Mouse (Mus musculus) MEL (cell line): ENCODE measurements around the gene Gdf11. TPM values are rescaled to one million over a fixed set of nuclear protein-coding genes. Genes with fewer than 3 reads are reported as not detected.

ENCODE experiments used
- DNase-seq: peaks from one replicate; pipeline ENCODE4 v3.0.0; 2011; ENCODE audit warnings: low read depth, low spot score
- H3K27ac ChIP-seq: 2 replicates; pipeline ENCODE4 v1.5.1; 2012; ENCODE audit warnings: low read depth, mild to moderate bottlenecking, control low read depth, low read length, moderate library complexity; ENCODE audit not compliant: control insufficient read depth
- H3K27me3 ChIP-seq, 2 experiments: fragments of 150-350 bp in 1 of 2; sonication (generic) in 1 of 2; 2 replicates each; pipeline ENCODE4 v1.6.1; 2012; ENCODE audit warnings: low read length in 2 of 2, mild to moderate bottlenecking in 2 of 2, improper control_type of control experiment in 1 of 2, moderate library complexity in 1 of 2; ENCODE audit not compliant: insufficient read depth in 2 of 2, control insufficient read depth in 1 of 2
- H3K36me3 ChIP-seq, 2 experiments: 2 replicates each; pipeline ENCODE4 v1.6.1; 2012 to 2014; ENCODE audit warnings: low read length in 2 of 2, improper control_type of control experiment in 1 of 2, inconsistent platforms in 1 of 2, mild to moderate bottlenecking in 1 of 2; ENCODE audit not compliant: insufficient read depth in 2 of 2, control insufficient read depth in 1 of 2
- H3K4me1 ChIP-seq, 2 experiments: fragments of 150-350 bp in 1 of 2; sonication (generic) in 1 of 2; 2 replicates each; pipeline ENCODE4 v1.6.1; 2012; ENCODE audit warnings: low read length in 2 of 2, improper control_type of control experiment in 1 of 2, mild to moderate bottlenecking in 1 of 2; ENCODE audit not compliant: insufficient read depth in 2 of 2, control insufficient read depth in 1 of 2
- H3K4me3 ChIP-seq, 2 experiments: fragments of 150-350 bp in 1 of 2; sonication (generic) in 1 of 2; 2 replicates each; pipeline ENCODE4 v1.5.1; 2012; ENCODE audit warnings: low read depth in 2 of 2, low read length in 2 of 2, mild to moderate bottlenecking in 2 of 2, moderate library complexity in 2 of 2, control low read depth in 1 of 2, improper control_type of control experiment in 1 of 2; ENCODE audit not compliant: control insufficient read depth in 1 of 2, insufficient read depth in 1 of 2
- H3K79me2 ChIP-seq: 2 replicates; pipeline ENCODE4 v1.6.1; 2012; ENCODE audit warnings: mild to moderate bottlenecking, low read length, moderate library complexity; ENCODE audit not compliant: control insufficient read depth, poor library complexity, insufficient read depth
- H3K9ac ChIP-seq: 2 replicates; pipeline ENCODE4 v1.6.1; 2012; ENCODE audit warnings: low read depth, mild to moderate bottlenecking, control low read depth, low read length, moderate library complexity; ENCODE audit not compliant: control insufficient read depth, poor library complexity, severe bottlenecking
- H3K9me3 ChIP-seq: fragments of 150-350 bp; sonication (generic); replicated peaks from 2 replicates; pipeline ENCODE4 v1.6.1; 2012; ENCODE audit warnings: mild to moderate bottlenecking, low read length, improper control_type of control experiment, moderate library complexity; ENCODE audit not compliant: insufficient read depth
- BHLHE40 ChIP-seq: IDR thresholded peaks from 2 replicates; pipeline ENCODE4 v1.6.1; 2012; ENCODE audit warnings: low read depth, mild to moderate bottlenecking, inconsistent platforms, low read length, improper control_type of control experiment, borderline replicate concordance
- CHD2 ChIP-seq: IDR thresholded peaks from 2 replicates; pipeline ENCODE4 v1.6.1; 2011; ENCODE audit warnings: low read length, improper control_type of control experiment
- CTCF ChIP-seq, 3 experiments: IDR thresholded peaks in 2 of 3; conservative IDR thresholded peaks in 1 of 3; 2 replicates each; pipeline ENCODE4 v1.5.1; 2011 to 2012; ENCODE audit warnings: low read length in 3 of 3, low read depth in 2 of 3, mild to moderate bottlenecking in 2 of 3, improper control_type of control experiment in 1 of 3, inconsistent platforms in 1 of 3, mixed read lengths in 1 of 3, moderate library complexity in 1 of 3; ENCODE audit not compliant: control insufficient read depth in 1 of 3, insufficient read depth in 1 of 3, poor library complexity in 1 of 3, severe bottlenecking in 1 of 3
- ELF1 ChIP-seq: IDR thresholded peaks from 2 replicates; pipeline ENCODE4 v1.6.1; 2014; ENCODE audit warnings: low read depth, mild to moderate bottlenecking, inconsistent platforms, low read length, improper control_type of control experiment, moderate library complexity
- EP300 ChIP-seq, 2 experiments: IDR thresholded peaks; 2 replicates each; pipeline ENCODE4 v1.6.1; 2011; ENCODE audit warnings: improper control_type of control experiment in 2 of 2, low read length in 2 of 2, low read depth in 1 of 2, mild to moderate bottlenecking in 1 of 2
- ETS1 ChIP-seq: IDR thresholded peaks from 2 replicates; pipeline ENCODE4 v1.6.1; 2012; ENCODE audit warnings: low read depth, mild to moderate bottlenecking, inconsistent platforms, low read length, improper control_type of control experiment, moderate library complexity
- GATA1 ChIP-seq: IDR thresholded peaks from 2 replicates; pipeline ENCODE4 v1.6.1; 2011; ENCODE audit warnings: low read depth, low read length, improper control_type of control experiment
- JUND ChIP-seq: IDR thresholded peaks from 2 replicates; pipeline ENCODE4 v1.6.1; 2011; ENCODE audit warnings: low read depth, mild to moderate bottlenecking, improper control_type of control experiment, low read length
- KAT2A ChIP-seq: conservative IDR thresholded peaks from 2 replicates; pipeline ENCODE4 v1.6.1; 2012; ENCODE audit warnings: low read depth, low read length, improper control_type of control experiment, inconsistent platforms
- MAX ChIP-seq: IDR thresholded peaks from 2 replicates; pipeline ENCODE4 v1.6.1; 2011; ENCODE audit warnings: low read length, improper control_type of control experiment
- MAZ ChIP-seq: IDR thresholded peaks from 2 replicates; pipeline ENCODE4 v1.6.1; 2012; ENCODE audit warnings: low read depth, mild to moderate bottlenecking, inconsistent platforms, low read length, improper control_type of control experiment
- MXI1 ChIP-seq: IDR thresholded peaks from 2 replicates; pipeline ENCODE4 v1.6.1; 2011; ENCODE audit warnings: mild to moderate bottlenecking, low read depth, low read length, improper control_type of control experiment
- MYB ChIP-seq: IDR thresholded peaks from 2 replicates; pipeline ENCODE4 v1.6.1; 2011; ENCODE audit warnings: mild to moderate bottlenecking, low read depth, low read length, improper control_type of control experiment
- NELFE ChIP-seq: IDR thresholded peaks from 2 replicates; pipeline ENCODE4 v1.6.1; 2011; ENCODE audit warnings: low read depth, low read length, improper control_type of control experiment
- POLR2AphosphoS5 ChIP-seq: IDR thresholded peaks from 2 replicates; pipeline ENCODE4 v1.6.1; 2012; ENCODE audit warnings: low read depth, borderline replicate concordance, mild to moderate bottlenecking, inconsistent platforms, low read length, moderate library complexity, mixed read lengths
- RCOR1 ChIP-seq: IDR thresholded peaks from 2 replicates; pipeline ENCODE4 v1.6.1; 2012; ENCODE audit warnings: low read depth, mild to moderate bottlenecking, inconsistent platforms, low read length, improper control_type of control experiment
- SIN3A ChIP-seq: IDR thresholded peaks from 2 replicates; pipeline ENCODE4 v1.6.1; 2012; ENCODE audit warnings: low read length, improper control_type of control experiment, inconsistent platforms
- SMC3 ChIP-seq: IDR thresholded peaks from 2 replicates; pipeline ENCODE4 v1.6.1; 2011; ENCODE audit warnings: low read depth, low read length, improper control_type of control experiment
- TAL1 ChIP-seq: IDR thresholded peaks from 2 replicates; pipeline ENCODE4 v1.6.1; 2012; ENCODE audit warnings: mild to moderate bottlenecking, inconsistent platforms, low read length, moderate library complexity, mixed read lengths
- UBTF ChIP-seq: IDR thresholded peaks from 2 replicates; pipeline ENCODE4 v1.6.1; 2012; ENCODE audit warnings: low read depth, mild to moderate bottlenecking, inconsistent platforms, low read length, improper control_type of control experiment, moderate library complexity, borderline replicate concordance; ENCODE audit not compliant: insufficient read depth
- ZC3H11A ChIP-seq: IDR thresholded peaks from 2 replicates; pipeline ENCODE4 v1.6.1; 2012; ENCODE audit warnings: low read depth, mild to moderate bottlenecking, inconsistent platforms, low read length, improper control_type of control experiment
- ZMIZ1 ChIP-seq: IDR thresholded peaks from 2 replicates; pipeline ENCODE4 v1.6.1; 2012; ENCODE audit warnings: low read depth, mild to moderate bottlenecking, inconsistent platforms, low read length, improper control_type of control experiment, moderate library complexity
- ZNF384 ChIP-seq: IDR thresholded peaks from 2 replicates; pipeline ENCODE4 v1.6.1; 2012; ENCODE audit warnings: low read depth, mild to moderate bottlenecking, inconsistent platforms, low read length, improper control_type of control experiment
- polyA plus RNA-seq, 2 experiments: library from polyadenylated mRNA; stranded (reverse) in 1 of 2; unstranded in 1 of 2; fragments of >175 nt in 1 of 2; fragments of >200 nt in 1 of 2; gene quantifications; 2 replicates each; pipeline versions ENCODE4 v1.2.1 to v1.2.4; 2012; ENCODE audit warnings: low replicate concordance in 2 of 2, low read depth in 1 of 2; ENCODE audit not compliant: insufficient read length in 2 of 2, insufficient read depth in 1 of 2, missing spikeins in 1 of 2
- total RNA-seq: library from RNA; depleted of rRNA; stranded (reverse); fragments of 300-350 nt; gene quantifications from 2 replicates; pipeline ENCODE4 v1.2.3, GENCODE M21; 2012

Gdf11 gene
- total and polyA plus RNA-seq, 3 experiments: 2.3 to 2.8 TPM; not detected in 1

DNA sequence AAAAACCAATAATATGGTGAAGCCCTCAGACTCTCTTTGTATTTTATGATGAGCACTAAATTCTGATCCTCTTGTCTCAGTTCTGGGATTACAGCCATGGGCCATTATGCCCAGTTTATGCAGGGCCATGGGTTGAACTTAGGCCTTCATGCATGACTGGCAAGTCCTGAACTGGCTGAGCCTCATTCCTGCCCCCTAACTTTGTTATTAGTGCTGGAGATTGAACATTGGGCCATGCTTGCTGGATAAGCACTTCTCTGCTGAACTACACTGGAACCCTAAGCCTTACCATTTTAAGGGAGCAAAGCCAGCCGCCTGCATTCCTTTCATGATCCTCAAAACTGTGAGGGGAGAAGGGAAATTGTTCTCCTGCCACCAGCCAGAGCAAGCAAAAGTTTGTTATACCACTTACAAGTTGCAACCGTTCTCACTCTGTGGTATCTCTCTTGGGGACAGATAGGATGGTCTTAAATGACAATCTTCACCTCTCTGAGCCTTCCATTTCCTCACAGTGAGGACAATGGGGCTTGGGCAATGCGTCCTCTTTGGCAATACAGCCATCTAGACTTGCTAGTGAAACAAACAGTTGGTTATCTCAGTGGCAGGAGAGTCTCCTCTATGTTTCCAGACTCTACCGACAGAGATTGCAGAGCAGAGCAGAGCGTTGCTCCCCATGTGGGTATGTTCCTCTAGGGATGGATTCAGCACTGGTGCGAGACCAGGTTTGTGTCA is 8.4 kb upstream of the Gdf11 start:
- H3K27me3 ChIP-seq: no peaks in the 10 kb centered on the region
- H3K9ac ChIP-seq: no peak overlapping the region
- no peak for DNase-seq
- peaks cover 14 to 23% of the 10 kb centered on the region in 2 experiments for H3K4me1 ChIP-seq
- no peak overlapping the region for H3K4me3 ChIP-seq
- peaks cover 0 to 7% of the 10 kb centered on the region in 2 experiments; a peak in 1 of 4 replicates for H3K36me3 ChIP-seq
- no peak overlapping the region for H3K27ac ChIP-seq
- no peaks in the 10 kb centered on the region for H3K9me3 ChIP-seq
- TF ChIP-seq ETS1 (no peak), SIN3A (no peak), JUND (no peak), MAX (no peak), BHLHE40 (no peak), ZC3H11A (no peak), RCOR1 (no peak), CTCF (IDR thresholded peaks at IDR 0.05 in 2 of 3, conservative IDR thresholded peaks at IDR 0.05 in 1 of 3; ENCODE audit: control insufficient read depth in 1 of 3, insufficient read depth in 1 of 3, low read depth in 2 of 3, low read length in 3 of 3, poor library complexity in 1 of 3, severe bottlenecking in 1 of 3) (no peak), MYB (no peak), NELFE (no peak), ZNF384 (no peak), MAZ (no peak)
- no peaks in the 10 kb centered on the region for H3K79me2 ChIP-seq

DNA sequence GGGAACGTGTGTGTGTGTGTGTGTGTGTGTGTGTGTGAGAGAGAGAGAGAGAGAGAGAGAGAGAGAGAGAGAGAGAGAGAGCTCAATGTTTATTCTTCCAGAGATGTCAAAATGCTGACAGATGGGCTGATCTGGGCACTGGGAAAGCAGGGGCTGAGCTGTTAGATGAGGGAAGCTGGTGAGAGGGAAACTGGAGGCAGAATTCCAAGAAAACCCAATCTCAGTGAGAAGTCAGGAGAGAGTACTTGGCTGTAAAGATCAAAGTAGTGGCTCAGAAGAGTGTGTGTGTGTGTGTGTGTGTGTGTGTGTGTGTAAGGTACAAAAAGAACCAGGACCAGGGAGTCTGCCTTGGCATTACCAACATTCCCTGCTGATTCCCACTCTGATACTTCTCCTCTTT is 6.0 kb upstream of the Gdf11 start:
- H3K79me2 ChIP-seq: no peaks in the 10 kb centered on the region
- TF ChIP-seq ETS1: no peak
- no peak for TF ChIP-seq ZMIZ1
- TF ChIP-seq JUND: no peak
- TF ChIP-seq POLR2AphosphoS5: no peak
- TF ChIP-seq MXI1: no peak
- no peak for TF ChIP-seq TAL1
- TF ChIP-seq ZC3H11A: no peak
- no peak for TF ChIP-seq UBTF
- TF ChIP-seq KAT2A: no peak
- TF ChIP-seq GATA1: no peak
- no peak for TF ChIP-seq SMC3
- TF ChIP-seq CHD2: no peak
- no peak for TF ChIP-seq EP300 (IDR thresholded peaks at IDR 0.05; ENCODE audit: low read depth in 1 of 2, low read length in 2 of 2)
- no peak for TF ChIP-seq ELF1
- peaks cover 4 to 16% of the 10 kb centered on the region in 2 experiments for H3K4me1 ChIP-seq
- H3K27me3 ChIP-seq: no peaks in the 10 kb centered on the region
- no peak overlapping the region for H3K9ac ChIP-seq
- 0 out of 4 replicates have a peak, but pooled peaks cover 0 to 3% of the 10 kb centered on the region in 2 experiments for H3K36me3 ChIP-seq
- H3K9me3 ChIP-seq: no peaks in the 10 kb centered on the region
- no peak for DNase-seq
- H3K4me3 ChIP-seq: no peak overlapping the region
- H3K27ac ChIP-seq: no peak overlapping the region
